Mouse (Mus musculus) cerebellum, adult 2 months (tissue): ENCODE results near the gene Mier2. TPM values are rescaled to one million over a fixed set of nuclear protein-coding genes. Genes with fewer than 3 reads are reported as not detected.

Experiments used
- DNase-seq, 2 experiments: peaks; one replicate each; pipeline ENCODE4 v3.0.0; 2021
- H3K27ac ChIP-seq: fragments of 200-500 bp; 2 replicates; pipeline ENCODE4 v1.5.1; 2012; ENCODE audit warnings: low read length, control low read depth, inconsistent platforms; ENCODE audit not compliant: insufficient read depth
- H3K27me3 ChIP-seq: fragments of 200-500 bp; 2 replicates; pipeline ENCODE4 v1.6.1; 2012; ENCODE audit warnings: inconsistent platforms, mild to moderate bottlenecking, low read length, moderate library complexity; ENCODE audit not compliant: control insufficient read depth, insufficient read depth
- H3K4me1 ChIP-seq: fragments of 200-500 bp; 2 replicates; pipeline ENCODE4 v1.6.1; 2011; ENCODE audit warnings: low read length; ENCODE audit not compliant: control insufficient read depth, insufficient read depth
- H3K4me3 ChIP-seq: fragments of 200-500 bp; replicated peaks from 2 replicates; pipeline ENCODE3; 2011; ENCODE audit warnings: mild to moderate bottlenecking, low read depth, low read length, control low read depth; ENCODE audit not compliant: insufficient read depth
- CTCF ChIP-seq: fragments of 200-500 bp; IDR thresholded peaks from 2 replicates; pipeline ENCODE4 v1.5.1; 2011; ENCODE audit warnings: low read depth, mild to moderate bottlenecking, control low read depth, low read length, moderate library complexity, borderline replicate concordance; ENCODE audit not compliant: insufficient read depth
- POLR2A ChIP-seq: fragments of 200-500 bp; IDR thresholded peaks from 2 replicates; pipeline ENCODE4 v1.6.1; 2011; ENCODE audit warnings: low read length, control low read depth, borderline replicate concordance; ENCODE audit not compliant: insufficient read depth
- WGBS: fragments of 180-500 bp; shearing (Covaris S2); methylation state at CpG from one replicate; pipeline ENCODE4 v1.1.7; 2018; 5-methylcytosine and 5-hydroxymethylcytosine counted together
- polyA plus RNA-seq: library from polyadenylated mRNA; depleted of rRNA; stranded (reverse); fragments of >200 nt; gene quantifications from 2 replicates; pipeline ENCODE4 v1.2.3, GENCODE M21; 2012

Mier2 gene
- polyA plus RNA-seq, 1 experiment = 70.3 TPM

DNA sequence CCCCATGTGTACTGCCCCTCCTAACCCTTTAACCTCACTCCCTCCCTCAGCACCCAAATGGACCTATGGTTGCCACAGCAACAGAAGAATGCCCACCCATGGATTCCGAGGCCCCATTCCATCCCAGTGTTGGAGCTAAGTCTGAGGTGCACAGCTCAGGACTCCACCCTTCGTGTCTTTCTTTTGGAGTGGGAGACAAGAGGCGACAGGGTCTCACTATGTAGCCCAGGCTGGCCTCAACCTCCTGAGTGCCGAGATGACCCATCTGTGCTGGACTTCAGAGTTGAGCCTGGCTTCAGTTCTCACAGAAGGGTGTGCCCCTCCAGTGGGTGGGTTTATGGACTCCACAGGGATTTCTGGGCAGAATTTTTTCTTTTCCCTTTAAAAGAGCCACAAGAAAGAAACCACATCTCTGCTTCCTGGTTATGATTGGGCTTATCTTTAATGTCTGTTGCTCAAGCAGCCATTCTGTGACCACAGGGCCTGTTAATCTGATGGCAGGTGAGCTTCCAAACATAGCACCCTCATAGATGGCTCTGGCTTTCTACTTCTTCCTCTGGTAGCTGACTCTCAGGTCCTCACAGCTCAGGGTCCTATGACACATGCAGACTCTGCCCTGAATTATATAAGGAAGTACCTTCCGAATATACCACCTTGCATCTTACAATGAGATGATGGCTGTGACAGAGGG lies 32.2 kb upstream of the Mier2 start, which contains the start of gene Theg:
Gene Theg, minus strand, starts transcription at position 271 of the 691 bp plus-strand sequence.
- H3K4me3 ChIP-seq = no peak within 1 kb of the TSS
- H3K4me1 ChIP-seq = no peaks in the 10 kb centered on the region
- 88% methylated on average over 5 of the region's 5 CpGs for WGBS
- TF ChIP-seq POLR2A (no peak), CTCF (no peak)
- DNase-seq = no peak
- no peak within 1 kb of the TSS for H3K27ac ChIP-seq
- no peaks in the 10 kb centered on the region for H3K27me3 ChIP-seq

DNA sequence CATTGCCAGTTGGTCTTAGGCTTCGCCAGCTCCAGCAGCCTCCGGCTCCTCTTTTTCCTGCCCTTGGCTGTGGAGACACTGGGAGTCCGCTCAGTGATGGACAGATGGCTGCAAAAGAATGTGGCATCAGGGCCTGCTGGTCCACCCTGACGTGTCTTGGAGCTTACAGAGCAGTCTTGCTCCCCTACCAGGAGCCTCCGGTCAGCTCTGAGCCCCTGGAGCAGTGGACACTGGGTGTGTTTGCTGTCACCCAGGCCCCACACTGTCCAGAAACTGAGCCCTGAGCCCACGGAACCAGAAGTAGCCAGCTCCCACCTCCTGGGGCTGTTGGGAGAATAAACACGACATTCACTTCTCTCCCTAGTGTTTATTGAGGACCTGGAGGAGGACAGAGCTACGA lies 31.2 kb upstream of the Mier2 start:
- TF ChIP-seq CTCF = no peak
- TF ChIP-seq POLR2A = no peak
- Histone ChIP-seq H3K4me3 (no peak overlapping the region), H3K4me1 (no peaks in the 10 kb centered on the region), H3K27ac (no peak overlapping the region), H3K27me3 (no peaks in the 10 kb centered on the region)
- WGBS = 28% methylated on average over 8 of the region's 8 CpGs
- DNase-seq = no peak

- TF ChIP-seq POLR2A = no peak
- TF ChIP-seq CTCF = no peak
- Histone ChIP-seq H3K4me3 (no peak overlapping the region), H3K27ac (no peak overlapping the region), H3K4me1 (no peaks in the 10 kb centered on the region), H3K27me3 (no peaks in the 10 kb centered on the region)
- WGBS = 91% methylated on average over 5 of the region's 5 CpGs
- DNase-seq = no peak
Measured at GRCm38 (mm10) chr10:79585723-79586122, 30.7 kb upstream of the Mier2 start.

DNA sequence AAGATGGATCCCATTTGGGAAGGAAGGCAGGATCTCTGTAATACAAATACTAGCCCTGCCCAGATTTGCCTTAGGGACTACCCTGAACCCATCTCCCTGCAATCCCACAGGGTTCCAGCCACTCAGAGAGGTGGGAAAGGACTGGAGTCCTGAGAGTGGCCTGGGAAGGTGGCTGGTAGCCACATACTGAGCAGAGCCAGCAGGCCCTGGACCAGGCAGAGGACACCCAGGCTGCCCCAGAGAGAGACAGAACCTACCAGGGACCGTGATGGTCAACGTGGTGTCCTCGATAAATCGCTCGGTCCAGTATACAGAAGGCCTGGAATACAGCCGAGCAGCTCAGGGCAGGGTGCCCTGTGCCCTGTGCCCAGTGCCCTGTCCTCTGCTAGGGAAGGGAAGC lies 30.1 kb upstream of the Mier2 start:
- 77% methylated on average over 6 of the region's 6 CpGs for WGBS

DNA sequence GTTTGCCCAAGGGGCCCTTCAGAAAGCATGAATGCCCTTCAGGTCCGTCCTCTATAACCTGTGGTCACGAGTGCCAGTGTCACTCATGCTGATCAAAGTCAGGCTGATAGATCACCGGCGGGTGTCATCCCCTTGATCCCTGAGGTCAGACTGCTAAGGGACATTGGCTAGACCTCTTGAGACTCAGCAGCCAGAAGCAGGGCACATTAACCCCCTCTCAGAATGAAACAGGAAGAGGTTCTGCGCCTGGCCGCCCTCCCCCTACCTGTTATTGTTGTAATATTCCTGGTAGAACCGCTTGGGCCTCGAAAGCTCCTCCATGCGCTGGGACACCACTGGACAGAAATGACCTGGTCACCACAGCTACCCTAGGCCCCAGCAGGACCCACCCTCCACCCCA lies 29.4 kb upstream of the Mier2 start:
- H3K27me3 ChIP-seq = no peaks in the 10 kb centered on the region
- H3K4me1 ChIP-seq = no peaks in the 10 kb centered on the region
- 86% methylated on average over 9 of the region's 9 CpGs for WGBS
- no peak overlapping the region for H3K4me3 ChIP-seq
- no peak for DNase-seq
- TF ChIP-seq CTCF = no peak
- no peak for TF ChIP-seq POLR2A
- no peak overlapping the region for H3K27ac ChIP-seq

More for the DNA sequence above, 30.1 kb upstream of the Mier2 start:
- DNase-seq = no peak
- Histone ChIP-seq H3K4me1 (no peaks in the 10 kb centered on the region), H3K4me3 (no peak overlapping the region), H3K27ac (no peak overlapping the region), H3K27me3 (no peaks in the 10 kb centered on the region)
- TF ChIP-seq POLR2A = no peak
- no peak for TF ChIP-seq CTCF

- H3K4me1 ChIP-seq = no peaks in the 10 kb centered on the region
- no peak for DNase-seq
- WGBS = 73% methylated on average over 7 of the region's 7 CpGs
- no peak overlapping the region for H3K27ac ChIP-seq
- TF ChIP-seq CTCF (no peak), POLR2A (no peak)
- H3K4me3 ChIP-seq = no peak overlapping the region
- H3K27me3 ChIP-seq = no peaks in the 10 kb centered on the region
Measured at GRCm38 (mm10) chr10:79584021-79584420, 29.0 kb upstream of the Mier2 start.

DNA sequence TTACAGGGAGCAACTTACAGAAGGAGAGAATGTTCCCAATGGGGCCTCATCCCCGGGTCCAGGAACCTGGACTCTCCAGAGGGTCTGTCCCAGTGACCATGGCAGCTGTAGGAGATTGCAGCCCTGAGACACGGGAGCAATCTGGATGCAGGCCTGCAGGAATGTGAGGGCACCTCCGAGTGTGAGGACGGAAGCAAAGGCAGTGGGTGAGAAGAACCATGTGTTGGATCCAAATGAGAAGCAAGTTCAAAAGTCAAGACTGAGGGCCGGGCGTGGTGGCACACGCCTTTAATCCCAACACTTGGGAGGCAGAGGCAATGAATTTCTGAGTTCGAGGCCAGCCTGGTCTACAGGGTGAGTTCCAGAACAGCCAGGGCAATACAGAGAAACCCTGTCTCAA lies 26.5 kb upstream of the Mier2 start:
- Histone ChIP-seq H3K27me3 (no peaks in the 10 kb centered on the region), H3K27ac (no peak overlapping the region), H3K4me3 (no peak overlapping the region), H3K4me1 (no peaks in the 10 kb centered on the region)
- TF ChIP-seq POLR2A = no peak
- TF ChIP-seq CTCF = no peak
- DNase-seq = no peak
- 90% methylated on average over 8 of the region's 8 CpGs for WGBS

DNA sequence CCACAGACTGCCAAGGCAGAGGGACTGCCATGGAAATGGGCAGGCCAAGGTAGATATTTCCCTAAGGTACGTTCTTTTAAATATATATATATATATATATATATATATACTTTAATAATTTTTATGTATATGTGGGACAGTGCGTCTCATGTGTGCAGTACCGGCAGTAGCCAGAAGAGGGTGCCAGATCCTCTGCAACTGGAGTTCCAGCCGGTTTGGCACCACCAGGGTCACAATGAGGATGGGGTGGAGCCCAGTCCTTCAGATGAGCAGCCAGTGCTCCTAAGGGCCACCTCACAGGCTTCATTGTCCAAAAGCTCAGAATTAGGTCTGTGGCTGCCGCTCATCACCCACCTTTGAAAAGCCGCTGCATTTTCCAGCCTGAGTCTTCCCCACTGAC lies 25.8 kb upstream of the Mier2 start:
- DNase-seq = no peak
- peak; percentile 29; the same call in 1 of the 2 replicates for TF ChIP-seq CTCF
- no peak for TF ChIP-seq POLR2A
- Histone ChIP-seq H3K27me3 (no peaks in the 10 kb centered on the region), H3K27ac (no peak overlapping the region), H3K4me3 (no peak overlapping the region), H3K4me1 (no peaks in the 10 kb centered on the region)
- 50% methylated on average over 6 of the region's 6 CpGs for WGBS

- no peak overlapping the region for H3K4me3 ChIP-seq
- TF ChIP-seq CTCF (no peak), POLR2A (no peak)
- no peak for DNase-seq
- WGBS = 71% methylated on average over 7 of the region's 7 CpGs
- no peaks in the 10 kb centered on the region for H3K27me3 ChIP-seq
- no peak overlapping the region for H3K27ac ChIP-seq
- no peaks in the 10 kb centered on the region for H3K4me1 ChIP-seq
Measured at GRCm38 (mm10) chr10:79580356-79580755, 25.4 kb upstream of the Mier2 start.
